Mouse (Mus musculus) lung, embryonic 15.5 days (tissue): ENCODE results near the gene Shank2. TPM values are rescaled to one million over a fixed set of nuclear protein-coding genes. Genes with fewer than 3 reads are reported as not detected.

ENCODE experiments used
- ATAC-seq: fragments of 200-750 bp; cut with Nextera tagmentation; 2 replicates; pipeline ENCODE4 v1.8.0; 2017; ENCODE audit warnings: moderate number of reproducible peaks, borderline replicate concordance; ENCODE audit not compliant: low FRiP score, low TSS enrichment; ENCODE audit errors: extremely low read depth
- H3K27ac ChIP-seq: fragments of 300-500 bp; sonication (generic); 2 replicates; pipeline ENCODE4 v1.5.1; 2015; ENCODE audit warnings: moderate library complexity, mild to moderate bottlenecking, inconsistent platforms
- H3K27me3 ChIP-seq: fragments of 300-500 bp; sonication (generic); 2 replicates; pipeline ENCODE4 v1.6.1; 2015; ENCODE audit warnings: inconsistent platforms
- H3K36me3 ChIP-seq: fragments of 300-500 bp; sonication (generic); 2 replicates; pipeline ENCODE4 v1.6.1; 2015; ENCODE audit warnings: inconsistent platforms
- H3K4me1 ChIP-seq: fragments of 300-500 bp; sonication (generic); 2 replicates; pipeline ENCODE4 v1.6.1; 2015; ENCODE audit warnings: inconsistent platforms
- H3K4me2 ChIP-seq: fragments of 300-500 bp; sonication (generic); 2 replicates; pipeline ENCODE4 v1.6.1; 2015; ENCODE audit warnings: inconsistent platforms, mild to moderate bottlenecking, moderate library complexity
- H3K4me3 ChIP-seq: fragments of 300-500 bp; sonication (generic); 2 replicates; pipeline ENCODE4 v1.5.1; 2015; ENCODE audit warnings: mild to moderate bottlenecking, inconsistent platforms
- H3K9ac ChIP-seq: fragments of 300-500 bp; sonication (generic); 2 replicates; pipeline ENCODE4 v1.6.1; 2015; ENCODE audit warnings: inconsistent platforms
- H3K9me3 ChIP-seq: fragments of 300-500 bp; sonication (generic); 2 replicates; pipeline ENCODE4 v1.6.1; 2016; ENCODE audit warnings: inconsistent platforms
- WGBS: fragments of 180-500 bp; shearing (Covaris S2); methylation state at CpG from one replicate; pipeline ENCODE4 v1.1.7; 2015; 5-methylcytosine and 5-hydroxymethylcytosine counted together
- microRNA-seq: library from miRNA; unstranded; fragments of <30 nt; microRNA quantifications from one replicate; pipeline ENCODE4, GENCODE M21; 2016
- polyA plus RNA-seq: library from polyadenylated mRNA; unstranded; fragments of >200 nt; fragmentation: Nextera tagmentation; extraction: Ambion mirVana; gene quantifications from 2 replicates; pipeline ENCODE4 v1.2.1, GENCODE M21; 2015

The Shank2 gene
- polyA plus RNA-seq, 1 experiment from 2014 or later, result 1.8 TPM

DNA sequence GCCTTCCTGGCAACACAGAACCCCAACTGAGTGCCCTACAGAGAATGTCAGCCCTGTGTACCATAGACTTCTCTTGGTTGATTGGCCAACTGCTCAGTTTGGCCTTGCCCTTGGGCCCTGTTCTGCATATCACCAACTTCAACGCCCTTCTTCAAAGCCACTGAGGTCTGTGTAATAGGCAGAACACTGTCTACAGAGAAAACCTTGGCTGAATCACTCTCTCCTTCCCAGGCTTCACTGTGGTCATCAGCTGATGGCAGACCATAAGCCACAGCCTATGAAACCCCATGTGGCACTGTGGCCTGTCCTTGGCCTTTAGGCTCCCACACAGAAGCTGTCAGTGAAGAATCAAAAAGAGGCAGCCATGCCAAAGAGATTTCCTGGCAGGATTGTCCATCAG is 457.2 kb downstream of the Shank2 start:
- Histone ChIP-seq H3K27me3 (no peaks in the 10 kb centered on the region), H3K4me1 (no peaks in the 10 kb centered on the region)
- WGBS, result 83% methylated on average over 1 of the region's 1 CpGs

DNA sequence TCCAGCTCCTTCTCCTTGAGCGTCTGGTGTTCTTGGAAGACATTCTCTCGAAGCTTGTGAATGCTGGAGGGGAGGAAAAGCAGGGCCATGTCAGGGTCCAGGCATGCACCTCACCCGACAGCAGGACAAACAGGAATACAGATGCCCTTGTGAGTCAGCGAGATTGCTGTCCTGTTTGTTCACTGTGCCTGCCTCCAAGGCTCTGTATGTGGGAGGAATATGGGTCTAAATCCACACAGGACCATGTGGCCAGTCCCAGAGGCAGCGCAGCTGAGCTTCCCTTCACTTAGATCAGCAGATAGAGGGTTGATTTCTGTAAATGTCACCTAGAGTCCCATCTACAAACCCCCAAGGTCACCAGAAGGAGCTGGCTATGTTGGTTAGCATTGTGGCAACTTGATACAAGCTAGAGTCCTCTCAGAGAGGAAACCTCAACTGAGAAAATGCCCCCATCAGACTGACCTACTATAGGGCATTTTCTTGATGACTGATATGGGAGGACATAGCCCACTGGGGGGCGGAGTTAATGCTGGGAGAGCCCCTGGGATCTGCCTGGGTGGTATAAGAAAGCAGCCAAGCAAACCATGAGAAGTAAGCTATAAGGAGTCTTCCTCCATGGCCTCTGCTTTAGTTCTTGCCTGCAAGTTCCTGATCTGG is 459.6 kb downstream of the Shank2 start:
- Histone ChIP-seq H3K4me3 (no peak overlapping the region), H3K36me3 (peaks cover 93% of the 10 kb centered on the region), H3K4me2 (no peak overlapping the region), H3K27ac (no peak overlapping the region), H3K4me1 (no peaks in the 10 kb centered on the region), H3K9me3 (no peaks in the 10 kb centered on the region), H3K27me3 (no peaks in the 10 kb centered on the region), H3K9ac (no peak overlapping the region)
- 88% methylated on average over 6 of the region's 6 CpGs for WGBS
- no peak for ATAC-seq

More for the DNA sequence above, 457.2 kb downstream of the Shank2 start:
- Histone ChIP-seq H3K36me3 (peaks cover 98% of the 10 kb centered on the region), H3K9ac (no peak overlapping the region), H3K4me3 (no peak overlapping the region), H3K9me3 (no peaks in the 10 kb centered on the region), H3K27ac (no peak overlapping the region), H3K4me2 (no peak overlapping the region)
- ATAC-seq, result no peak

DNA sequence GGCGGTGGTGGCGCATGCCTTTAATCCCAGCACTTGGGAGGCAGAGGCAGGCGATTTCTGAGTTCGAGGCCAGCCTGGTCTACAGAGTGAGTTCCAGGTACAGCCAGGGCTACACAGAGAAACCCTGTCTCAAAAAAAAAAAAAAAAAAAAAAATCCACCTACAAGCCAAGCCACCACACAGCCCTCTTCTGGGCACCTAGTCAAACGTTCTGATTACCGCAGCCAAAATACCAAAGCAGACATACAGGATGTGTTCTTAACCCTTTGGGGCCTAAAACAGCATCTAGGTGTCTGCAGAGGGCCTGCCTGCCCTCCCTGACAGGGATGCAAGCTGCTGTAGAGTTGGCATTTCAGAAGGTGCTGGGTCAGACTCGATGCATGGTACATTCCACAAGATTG is 460.8 kb downstream of the Shank2 start:
- H3K36me3 ChIP-seq, result peaks cover 81% of the 10 kb centered on the region
- ATAC-seq, result no peak
- no peak overlapping the region for H3K27ac ChIP-seq
- 77% methylated on average over 7 of the region's 7 CpGs for WGBS
- no peak overlapping the region for H3K9ac ChIP-seq
- no peaks in the 10 kb centered on the region for H3K4me1 ChIP-seq
- H3K4me2 ChIP-seq, result no peak overlapping the region
- no peaks in the 10 kb centered on the region for H3K27me3 ChIP-seq
- H3K9me3 ChIP-seq, result no peaks in the 10 kb centered on the region
- no peak overlapping the region for H3K4me3 ChIP-seq

DNA sequence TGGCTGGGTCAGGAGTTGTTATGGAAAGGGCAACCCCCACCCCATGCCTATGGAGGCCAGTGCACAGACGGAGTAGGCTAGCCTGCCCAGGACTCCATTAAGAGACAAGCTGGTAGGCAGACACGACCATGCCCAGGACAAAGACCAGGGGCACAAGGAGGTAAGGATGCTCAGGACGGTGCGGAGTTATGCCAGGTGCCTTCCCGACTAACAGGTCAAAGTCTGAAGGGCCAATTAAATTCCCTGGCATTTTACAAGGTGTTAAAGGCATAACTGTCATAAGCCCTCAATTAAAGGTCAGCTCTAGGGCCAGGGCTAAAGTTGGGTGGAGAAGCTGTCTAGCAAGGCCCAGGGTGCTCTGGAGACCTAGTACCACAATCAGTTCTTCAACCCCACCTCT is 467.0 kb downstream of the Shank2 start:
- H3K9ac ChIP-seq, result peak overlapping the region; percentile 94; the same call in 1 of the 2 replicates
- no peak for ATAC-seq
- peaks cover 30% of the 10 kb centered on the region for H3K4me1 ChIP-seq
- WGBS, result 73% methylated on average over 5 of the region's 5 CpGs
- peak overlapping the region; percentile 74; the same call in 1 of the 2 replicates for H3K4me2 ChIP-seq
- H3K36me3 ChIP-seq, result peaks cover 21% of the 10 kb centered on the region
- peak overlapping the region; percentile 74 for H3K4me3 ChIP-seq
- H3K27me3 ChIP-seq, result no peaks in the 10 kb centered on the region
- no peaks in the 10 kb centered on the region for H3K9me3 ChIP-seq
- peak overlapping the region; percentile 72 for H3K27ac ChIP-seq

DNA sequence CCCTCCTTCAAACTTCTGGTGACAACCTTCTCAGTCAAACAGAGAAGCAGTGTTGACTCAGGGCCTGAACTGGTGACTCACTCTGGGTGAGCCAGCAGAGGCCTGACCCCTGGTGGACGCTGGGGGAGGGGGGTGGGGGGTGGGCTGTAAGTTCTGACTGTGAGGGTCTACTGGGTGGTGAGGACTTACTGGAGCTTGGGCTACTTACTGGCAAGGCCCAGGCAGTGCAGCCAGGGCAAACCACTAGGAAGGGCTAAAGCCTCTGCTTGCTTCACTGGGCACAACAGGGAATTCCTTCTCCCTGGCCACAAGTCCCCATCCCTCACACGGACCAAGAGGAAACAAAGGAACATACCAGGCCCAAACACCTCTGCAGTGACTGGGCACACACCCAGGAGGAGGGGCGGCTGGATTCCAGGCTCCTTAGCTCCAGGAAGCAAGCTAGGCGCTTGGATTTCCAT is 467.5 kb downstream of the Shank2 start:
- peak overlapping the region; percentile 74 for H3K4me2 ChIP-seq
- no peak for ATAC-seq
- H3K9me3 ChIP-seq, result no peaks in the 10 kb centered on the region
- peaks cover 30% of the 10 kb centered on the region for H3K4me1 ChIP-seq
- H3K36me3 ChIP-seq, result peaks cover 18% of the 10 kb centered on the region
- no peaks in the 10 kb centered on the region for H3K27me3 ChIP-seq
- 3% methylated on average over 4 of the region's 4 CpGs for WGBS
- peak overlapping the region; percentile 72 for H3K27ac ChIP-seq
- peak overlapping the region; percentile 74 for H3K4me3 ChIP-seq
- peak overlapping the region; percentile 94 for H3K9ac ChIP-seq

DNA sequence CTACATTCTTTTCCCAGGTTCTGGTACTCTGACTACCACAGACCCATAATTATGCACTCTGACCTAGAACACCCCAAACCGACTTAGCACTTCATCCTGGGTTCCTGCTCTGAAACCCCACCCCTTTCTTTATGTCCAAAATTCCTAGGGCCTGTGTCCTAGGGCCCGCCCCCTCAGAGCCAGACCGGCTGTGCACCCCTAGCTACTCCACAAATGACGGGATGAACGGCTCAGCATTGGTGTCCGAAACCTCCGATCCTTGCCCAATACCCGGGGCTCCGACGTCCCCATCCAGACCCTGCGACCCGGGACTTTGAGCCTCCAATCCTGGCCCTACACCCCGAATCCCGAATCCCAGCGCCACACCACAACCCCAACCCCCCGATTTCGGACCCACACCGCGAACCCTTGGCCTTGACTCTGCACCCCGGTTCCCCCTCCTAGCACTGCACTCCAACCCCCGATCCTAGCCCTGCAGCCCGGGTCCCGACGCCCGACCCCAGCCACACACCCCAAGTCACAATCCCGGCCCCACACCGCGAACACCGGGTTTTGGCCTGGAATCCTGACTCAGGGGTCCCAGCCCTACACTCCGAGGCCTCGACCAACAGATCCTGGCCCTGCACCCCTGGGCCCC is 468.3 kb downstream of the Shank2 start:
- Histone ChIP-seq H3K4me2 (peak overlapping the region; percentile 74), H3K4me1 (peaks cover 30% of the 10 kb centered on the region), H3K4me3 (peak overlapping the region; percentile 74), H3K36me3 (peaks cover 10% of the 10 kb centered on the region), H3K27me3 (no peaks in the 10 kb centered on the region), H3K9ac (peak overlapping the region; percentile 94), H3K27ac (peak overlapping the region; percentile 72), H3K9me3 (no peaks in the 10 kb centered on the region)
- ATAC-seq, result peak; percentile 50
- under 1% methylated on average over 31 of the region's 31 CpGs for WGBS

- Histone ChIP-seq H3K27ac (peak within 1 kb of the TSS; percentile 72), H3K9me3 (no peaks in the 10 kb centered on the region), H3K4me3 (peak within 1 kb of the TSS; percentile 74), H3K27me3 (no peaks in the 10 kb centered on the region), H3K36me3 (peaks cover 4% of the 10 kb centered on the region), H3K4me1 (peaks cover 30% of the 10 kb centered on the region), H3K9ac (peak within 1 kb of the TSS; percentile 94), H3K4me2 (peak within 1 kb of the TSS; percentile 74)
- WGBS, result under 1% methylated on average over 30 of the region's 30 CpGs
- ATAC-seq, result peak; percentile 94
Measured at GRCm38 (mm10) chr7:144470545-144471059, 468.9 kb downstream of the Shank2 start, which contains the start of gene Cttn. Gene Cttn, minus strand, starts transcription at chr7:144471009.

- 71% methylated on average over 2 of the region's 2 CpGs for WGBS
- no peak for ATAC-seq
Measured at GRCm38 (mm10) chr7:144471103-144471502, 469.4 kb downstream of the Shank2 start.

DNA sequence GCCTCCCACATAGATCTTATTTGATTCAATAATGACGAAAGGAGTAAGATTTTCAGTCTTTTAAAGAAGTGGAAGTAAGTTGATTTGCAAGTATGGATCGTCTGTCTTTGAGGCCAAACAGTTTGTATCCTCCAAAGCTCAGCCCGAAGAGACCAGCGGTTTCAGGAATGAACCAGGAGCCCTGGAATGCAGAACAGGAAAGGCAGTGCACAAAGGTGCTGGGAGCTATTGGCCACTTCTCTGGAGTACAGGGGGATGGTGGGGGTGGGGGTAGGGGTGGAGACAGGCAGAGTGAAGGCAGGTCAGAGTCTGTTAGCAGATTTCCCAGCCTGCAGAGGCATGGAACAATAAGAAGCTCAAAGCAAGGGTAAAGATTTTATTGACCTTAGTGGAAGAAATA is 471.8 kb downstream of the Shank2 start:
- Histone ChIP-seq H3K4me2 (no peak overlapping the region), H3K9ac (no peak overlapping the region), H3K27me3 (no peaks in the 10 kb centered on the region), H3K9me3 (no peaks in the 10 kb centered on the region), H3K36me3 (peaks cover 9% of the 10 kb centered on the region), H3K4me1 (peaks cover 22% of the 10 kb centered on the region), H3K27ac (no peak overlapping the region), H3K4me3 (no peak overlapping the region)
- ATAC-seq, result no peak
- 47% methylated on average over 4 of the region's 4 CpGs for WGBS

More at GRCm38 (mm10) chr7:144471103-144471502, 469.4 kb downstream of the Shank2 start:
- H3K36me3 ChIP-seq, result no peaks in the 10 kb centered on the region
- peak overlapping the region; percentile 74 for H3K4me2 ChIP-seq
- peak overlapping the region; percentile 74 for H3K4me3 ChIP-seq
- H3K27me3 ChIP-seq, result no peaks in the 10 kb centered on the region
- peak overlapping the region; percentile 94 for H3K9ac ChIP-seq
- no peaks in the 10 kb centered on the region for H3K9me3 ChIP-seq
- H3K27ac ChIP-seq, result peak overlapping the region; percentile 61
- peaks cover 30% of the 10 kb centered on the region for H3K4me1 ChIP-seq

Small RNA genes lying within 50 kb of the gene (microRNA-seq; reads per million reads assigned to microRNA genes)
- gene Mir3105, result 43.4 reads per million, percentile 43 among the genes with 10 or more reads in this experiment

Other genes starting within 250 kb of the Shank2 start
- gene Osbpl5, start 244.9 kb upstream of the Shank2 start, polyA plus RNA-seq, result 39.5 and 43.3 TPM in 2 replicates
- gene Mrgprg, start 234.9 kb upstream of the Shank2 start, polyA plus RNA-seq, result not detected in 2 replicates
- gene Mrgpre, start 217.4 kb upstream of the Shank2 start, polyA plus RNA-seq, result 0.93 and 1.1 TPM in 2 replicates
- 7.9 and 9.0 TPM in 2 replicates for gene Nadsyn1, start 179.1 kb upstream of the Shank2 start, polyA plus RNA-seq
- 30.4 and 30.9 TPM in 2 replicates for gene Dhcr7, start 178.8 kb upstream of the Shank2 start, polyA plus RNA-seq
- gene Gm498, start 135.1 kb upstream of the Shank2 start, polyA plus RNA-seq, result not detected in 2 replicates